Mouse (Mus musculus) spleen, adult 2 months (tissue): ENCODE measurements around the gene Psap.

ENCODE experiments used
- CTCF ChIP-seq: fragments of 200-500 bp; IDR thresholded peaks from 2 replicates; pipeline ENCODE4 v1.5.1; 2011; ENCODE audit warnings: mild to moderate bottlenecking, inconsistent platforms; ENCODE audit not compliant: insufficient read depth, insufficient read length, insufficient replicate concordance; ENCODE audit errors: extremely low read depth
- POLR2A ChIP-seq: fragments of 200-500 bp; IDR thresholded peaks from 2 replicates; pipeline ENCODE4 v1.6.1; 2011; ENCODE audit warnings: low read depth, low read length, inconsistent platforms

DNA sequence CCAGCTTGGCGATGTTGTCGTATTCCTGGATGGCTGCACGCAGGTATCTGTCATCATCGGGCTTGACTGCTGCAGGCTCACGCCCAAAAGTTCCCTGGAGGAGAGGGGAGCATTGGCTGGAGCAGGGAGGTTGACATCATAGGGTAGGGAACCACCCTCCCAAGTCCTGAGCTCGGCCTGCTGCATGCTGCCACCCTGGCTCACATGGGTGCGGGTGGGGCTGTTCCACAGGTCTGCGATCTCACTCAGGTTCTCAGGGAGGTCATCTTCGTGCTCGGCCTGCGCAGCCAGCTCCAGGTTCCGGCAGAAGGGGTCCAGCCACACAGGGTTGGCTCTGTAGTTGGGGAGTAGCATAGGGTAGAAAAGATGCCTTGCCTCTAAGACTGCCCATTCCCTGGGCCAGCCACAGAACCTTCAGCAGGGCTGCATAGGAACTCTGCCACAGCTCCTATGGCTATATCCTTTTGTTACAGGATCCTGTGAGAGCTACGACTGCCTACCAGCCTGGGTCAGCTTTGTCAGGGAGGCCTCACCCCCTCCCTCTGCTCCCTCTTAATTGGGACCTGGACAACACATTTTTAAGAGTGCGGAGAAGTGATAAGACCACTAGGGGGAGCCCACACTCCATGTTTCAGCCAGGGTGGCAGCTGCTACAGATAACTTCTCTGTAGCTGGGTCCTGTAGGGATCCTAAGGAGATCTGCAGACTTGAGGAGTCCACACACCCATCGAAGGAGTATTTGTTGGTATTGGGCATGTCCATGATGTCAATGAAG is 27.6 kb downstream of the Psap start:
- TF ChIP-seq POLR2A (no peak), CTCF (peak; percentile 77; the same call in 1 of the 2 replicates)
